Mouse (Mus musculus) lung, embryonic 14.5 days (tissue): Measurements from ENCODE around the gene Grap. TPM values are rescaled to one million over a fixed set of nuclear protein-coding genes. Genes with fewer than 3 reads are reported as not detected.
A peak's percentile ranks its signal among the peaks of the same experiment; 100 is the strongest.

Source experiments
- ATAC-seq: fragments of 200-750 bp; cut with Nextera tagmentation; 2 replicates; pipeline ENCODE4 v1.8.0; 2017; ENCODE audit warnings: mild to moderate bottlenecking, moderate TSS enrichment, moderate library complexity; ENCODE audit not compliant: insufficient read depth
- DNase-seq: peaks from one replicate; pipeline ENCODE4 v3.0.0-alpha.2; 2015
- H3K27ac ChIP-seq: fragments of 300-500 bp; sonication (generic); 2 replicates; pipeline ENCODE4 v1.5.1; 2014; ENCODE audit warnings: low read depth, mild to moderate bottlenecking, moderate library complexity
- H3K27me3 ChIP-seq: fragments of 300-500 bp; sonication (generic); 2 replicates; pipeline ENCODE4 v1.6.1; 2014; ENCODE audit warnings: low read length, control low read depth; ENCODE audit not compliant: insufficient read depth
- H3K36me3 ChIP-seq: fragments of 300-500 bp; sonication (generic); 2 replicates; pipeline ENCODE4 v1.6.1; 2014; ENCODE audit warnings: control low read depth; ENCODE audit not compliant: insufficient read depth
- H3K4me1 ChIP-seq: fragments of 300-500 bp; sonication (generic); 2 replicates; pipeline ENCODE4 v1.6.1; 2014; ENCODE audit warnings: antibody characterized with exemption, control low read depth; ENCODE audit not compliant: insufficient read depth
- H3K4me2 ChIP-seq: fragments of 300-500 bp; sonication (generic); 2 replicates; pipeline ENCODE4 v1.6.1; 2014; ENCODE audit warnings: mild to moderate bottlenecking
- H3K4me3 ChIP-seq: fragments of 300-500 bp; sonication (generic); 2 replicates; pipeline ENCODE4 v1.5.1; 2014; ENCODE audit warnings: low read depth, low read length
- H3K9ac ChIP-seq: fragments of 300-500 bp; sonication (generic); 2 replicates; pipeline ENCODE4 v1.6.1; 2014
- H3K9me3 ChIP-seq: fragments of 300-500 bp; sonication (generic); 2 replicates; pipeline ENCODE4 v1.6.1; 2016; ENCODE audit warnings: low read depth, low read length, control low read depth
- CTCF ChIP-seq: IDR thresholded peaks from 2 replicates; pipeline ENCODE4 v1.5.1; 2016; ENCODE audit warnings: antibody characterized with exemption, low read depth
- WGBS: fragments of 180-500 bp; shearing (Covaris S2); extraction: QIAGEN DNeasy Blood & Tissue Kit; methylation state at CpG from one replicate; pipeline ENCODE4 v1.1.7; 2014; 5-methylcytosine and 5-hydroxymethylcytosine counted together
- polyA plus RNA-seq: library from polyadenylated mRNA; unstranded; fragments of >200 nt; fragmentation: Nextera tagmentation; extraction: Ambion mirVana; gene quantifications from 2 replicates; pipeline ENCODE4 v1.2.1, GENCODE M21; 2014

Gene Grap
- polyA plus RNA-seq, 1 experiment from 2014 or later = 29.5 TPM

- 80% methylated on average over 9 of the region's 9 CpGs for WGBS
- H3K4me2 ChIP-seq = no peak overlapping the region
- no peaks in the 10 kb centered on the region for H3K4me1 ChIP-seq
- H3K36me3 ChIP-seq = no peaks in the 10 kb centered on the region
- H3K27ac ChIP-seq = no peak overlapping the region
- ATAC-seq (no peak), DNase-seq (no peak)
- no peak for TF ChIP-seq CTCF
- H3K9me3 ChIP-seq = no peaks in the 10 kb centered on the region
- H3K9ac ChIP-seq = no peak overlapping the region
- H3K27me3 ChIP-seq = no peaks in the 10 kb centered on the region
- no peak overlapping the region for H3K4me3 ChIP-seq
These were observed 2.4 kb upstream of the Grap start for GRCm38 (mm10) chr11:61650470-61651265.

- no peak for TF ChIP-seq CTCF
- no peak for DNase-seq
- H3K27ac ChIP-seq = no peak overlapping the region
- no peaks in the 10 kb centered on the region for H3K36me3 ChIP-seq
- 90% methylated on average over 5 of the region's 5 CpGs for WGBS
- H3K4me2 ChIP-seq = no peak overlapping the region
- H3K4me1 ChIP-seq = no peaks in the 10 kb centered on the region
- no peak overlapping the region for H3K4me3 ChIP-seq
- no peak overlapping the region for H3K9ac ChIP-seq
- no peaks in the 10 kb centered on the region for H3K9me3 ChIP-seq
- no peak for ATAC-seq
- no peaks in the 10 kb centered on the region for H3K27me3 ChIP-seq
These were observed 849 bp upstream of the Grap start for GRCm38 (mm10) chr11:61652216-61652615.

- H3K27me3 ChIP-seq = no peaks in the 10 kb centered on the region
- WGBS = 69% methylated on average over 2 of the region's 2 CpGs
- H3K4me1 ChIP-seq = no peaks in the 10 kb centered on the region
- peak overlapping the region; percentile 39 for H3K4me2 ChIP-seq
- TF ChIP-seq CTCF = no peak
- H3K9ac ChIP-seq = no peak overlapping the region
- H3K4me3 ChIP-seq = peak overlapping the region; percentile 24; the same call in 1 of the 2 replicates
- DNase-seq (no peak), ATAC-seq (no peak)
- H3K36me3 ChIP-seq = no peaks in the 10 kb centered on the region
- H3K27ac ChIP-seq = no peak overlapping the region
- no peaks in the 10 kb centered on the region for H3K9me3 ChIP-seq
These were observed 503 bp downstream of the Grap start for GRCm38 (mm10) chr11:61653568-61653967.

- H3K27ac ChIP-seq = no peak overlapping the region
- H3K4me2 ChIP-seq = peak overlapping the region; percentile 39
- H3K4me3 ChIP-seq = 0 out of 2 replicates have a peak overlapping the region, but pooled peaks have one; percentile 2
- no peaks in the 10 kb centered on the region for H3K4me1 ChIP-seq
- no peaks in the 10 kb centered on the region for H3K27me3 ChIP-seq
- WGBS = 84% methylated on average over 4 of the region's 4 CpGs
- no peak for ATAC-seq
- DNase-seq = no peak
- no peak overlapping the region for H3K9ac ChIP-seq
- H3K36me3 ChIP-seq = no peaks in the 10 kb centered on the region
- TF ChIP-seq CTCF = no peak
- no peaks in the 10 kb centered on the region for H3K9me3 ChIP-seq
These were observed 1.8 kb downstream of the Grap start for GRCm38 (mm10) chr11:61654786-61655311.

- Histone ChIP-seq H3K27ac (no peak overlapping the region), H3K36me3 (no peaks in the 10 kb centered on the region), H3K4me1 (no peaks in the 10 kb centered on the region), H3K27me3 (no peaks in the 10 kb centered on the region), H3K4me3 (no peak overlapping the region), H3K9me3 (no peaks in the 10 kb centered on the region), H3K9ac (no peak overlapping the region), H3K4me2 (peak overlapping the region; percentile 39; the same call in 1 of the 2 replicates)
- TF ChIP-seq CTCF = no peak
- ATAC-seq (no peak), DNase-seq (no peak)
- 52% methylated on average over 4 of the region's 4 CpGs for whole genome bisulfite sequencing
These were observed 2.6 kb downstream of the Grap start for GRCm38 (mm10) chr11:61655649-61656048.

- 64% methylated on average over 6 of the region's 6 CpGs for WGBS
- no peak overlapping the region for H3K4me2 ChIP-seq
- no peak for ATAC-seq
These were observed 3.2 kb downstream of the Grap start for GRCm38 (mm10) chr11:61656148-61656850.

GRCm38 (mm10) chr11:61657432-61657831, 4.4 kb downstream of the Grap start:
- Histone ChIP-seq H3K27me3 (no peaks in the 10 kb centered on the region), H3K36me3 (no peaks in the 10 kb centered on the region), H3K4me1 (no peaks in the 10 kb centered on the region; the same call in 1 of the 2 replicates), H3K9ac (no peak overlapping the region), H3K27ac (no peak overlapping the region), H3K4me3 (no peak overlapping the region), H3K9me3 (no peaks in the 10 kb centered on the region), H3K4me2 (no peak overlapping the region)
- no peak for TF ChIP-seq CTCF
- WGBS = 56% methylated on average over 2 of the region's 2 CpGs
- DNase-seq = no peak
- no peak for ATAC-seq

More at GRCm38 (mm10) chr11:61656148-61656850, 3.2 kb downstream of the Grap start:
- Histone ChIP-seq H3K9me3 (no peaks in the 10 kb centered on the region), H3K9ac (no peak overlapping the region), H3K4me3 (no peak overlapping the region), H3K27ac (no peak overlapping the region), H3K27me3 (no peaks in the 10 kb centered on the region), H3K36me3 (no peaks in the 10 kb centered on the region), H3K4me1 (no peaks in the 10 kb centered on the region)
- TF ChIP-seq CTCF = no peak
- DNase-seq = no peak
